Mouse (Mus musculus) myocyte (in vitro differentiated cells): ENCODE measurements around the gene Sh3d21. TPM values are rescaled to one million over a fixed set of nuclear protein-coding genes. Genes with fewer than 3 reads are reported as not detected.
A peak's percentile ranks its signal among the peaks of the same experiment; 100 is the strongest.
"Not testable (repeated sequence)": the region's sequence is repeated elsewhere in the genome, so short reads cannot be mapped to it uniquely, and the experiment has no call there.

Experiments
- H3K27me3 ChIP-seq: one replicate; pipeline ENCODE4 v1.6.1; 2011; ENCODE audit not compliant: control insufficient read depth, insufficient read depth, insufficient read length
- H3K36me3 ChIP-seq: one replicate; pipeline ENCODE4 v1.6.1; 2011; ENCODE audit not compliant: control insufficient read depth, insufficient read depth
- H3K4me2 ChIP-seq: one replicate; pipeline ENCODE4 v1.6.1; 2011; ENCODE audit warnings: low read depth, control low read depth
- H3K4me3 ChIP-seq: one replicate; pipeline ENCODE4 v1.5.1; 2011; ENCODE audit warnings: mild to moderate bottlenecking, control low read depth, moderate library complexity
- H3K79me2 ChIP-seq: one replicate; pipeline ENCODE4 v1.6.1; 2011; ENCODE audit not compliant: control insufficient read depth, insufficient read depth
- H3ac ChIP-seq: one replicate; pipeline ENCODE4 v1.6.1; 2011; ENCODE audit not compliant: control insufficient read depth, insufficient read length
- CEBPB ChIP-seq: IDR thresholded peaks from 2 replicates; pipeline ENCODE4 v1.6.1; 2011; ENCODE audit warnings: mild to moderate bottlenecking, moderate library complexity; ENCODE audit not compliant: poor library complexity, insufficient read depth, severe bottlenecking
- E2F4 ChIP-seq: IDR thresholded peaks from one replicate; pipeline ENCODE4 v1.6.1; 2011; ENCODE audit warnings: mild to moderate bottlenecking, control low read depth, moderate library complexity; ENCODE audit not compliant: insufficient read depth
- MAX ChIP-seq: IDR thresholded peaks from one replicate; pipeline ENCODE4 v1.6.1; 2011; ENCODE audit warnings: low read depth, mild to moderate bottlenecking, control low read depth
- MYOD1 ChIP-seq, 3 experiments: IDR thresholded peaks; one replicate each; pipeline ENCODE4 v1.6.1; 2011; ENCODE audit warnings: control low read depth in 2 of 3, low read depth in 2 of 3, mild to moderate bottlenecking in 2 of 3, moderate library complexity in 1 of 3; ENCODE audit not compliant: insufficient read length in 2 of 3, control insufficient read depth in 1 of 3
- MYOG ChIP-seq, 3 experiments: IDR thresholded peaks; one replicate each; pipeline ENCODE4 v1.6.1; 2011; ENCODE audit warnings: control low read depth in 2 of 3, low read depth in 2 of 3, mild to moderate bottlenecking in 2 of 3; ENCODE audit not compliant: insufficient read length in 2 of 3, control insufficient read depth in 1 of 3, insufficient read depth in 1 of 3
- POLR2A ChIP-seq: IDR thresholded peaks from one replicate; pipeline ENCODE4 v1.6.1; 2011; ENCODE audit warnings: low read depth, mild to moderate bottlenecking, control low read depth, moderate library complexity; ENCODE audit not compliant: insufficient read length
- POLR2AphosphoS2 ChIP-seq: IDR thresholded peaks from one replicate; pipeline ENCODE4 v1.6.1; 2011; ENCODE audit warnings: low read depth, control low read depth; ENCODE audit not compliant: insufficient read length
- REST ChIP-seq: IDR thresholded peaks from one replicate; pipeline ENCODE4 v1.6.1; 2011; ENCODE audit warnings: mild to moderate bottlenecking, control low read depth, moderate library complexity; ENCODE audit not compliant: insufficient read depth, insufficient read length
- SRF ChIP-seq: IDR thresholded peaks from one replicate; pipeline ENCODE4 v1.6.1; 2011; ENCODE audit warnings: low read depth; ENCODE audit not compliant: control insufficient read depth, insufficient read length
- TCF12 ChIP-seq: IDR thresholded peaks from one replicate; pipeline ENCODE4 v1.6.1; 2011; ENCODE audit warnings: mild to moderate bottlenecking, control low read depth; ENCODE audit not compliant: poor library complexity, insufficient read depth, severe bottlenecking
- TCF3 ChIP-seq: IDR thresholded peaks from one replicate; pipeline ENCODE4 v1.6.1; 2011; ENCODE audit warnings: low read depth, control low read depth; ENCODE audit not compliant: insufficient read length
- USF1 ChIP-seq: IDR thresholded peaks from one replicate; pipeline ENCODE4 v1.6.1; 2011; ENCODE audit warnings: low read depth, mild to moderate bottlenecking, control low read depth, moderate library complexity
- polyA plus RNA-seq: library from polyadenylated mRNA; unstranded; fragments of >200 nt; fragmentation: generic; extraction: Trizol; gene quantifications from one replicate; pipeline ENCODE4 v1.2.1, GENCODE M21; 2012; ENCODE audit warnings: missing spikeins

Gene Sh3d21
- polyA plus RNA-seq, 1 experiment = 0.23 TPM

DNA sequence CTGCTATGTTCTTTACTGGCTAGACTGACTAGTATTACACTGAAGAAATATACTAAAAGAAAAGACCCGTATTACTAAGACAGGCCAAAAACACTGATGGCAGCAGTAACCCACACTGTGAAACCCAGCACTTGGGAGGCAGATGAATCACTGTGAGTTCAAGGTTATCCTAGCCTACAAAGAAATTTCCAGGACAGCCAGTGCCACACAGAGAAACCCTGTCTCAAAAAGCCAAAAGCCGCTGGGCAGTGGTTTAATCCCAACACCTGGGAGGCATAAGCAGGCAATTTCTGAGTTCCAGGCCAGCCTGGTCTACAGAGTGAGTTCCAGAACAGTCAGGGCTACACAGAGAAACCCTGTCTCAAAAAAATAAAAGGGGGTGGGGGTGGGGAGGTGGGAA, 27.3 kb upstream of the Sh3d21 start:
- Histone ChIP-seq H3K79me2 (peaks cover 100% of the 10 kb centered on the region), H3K4me2 (no peak overlapping the region), H3K36me3 (peaks cover 29% of the 10 kb centered on the region), H3K4me3 (no peak overlapping the region), H3ac (no peak overlapping the region), H3K27me3 (no peaks in the 10 kb centered on the region)
- TF ChIP-seq POLR2AphosphoS2 (no peak), CEBPB (no peak), MYOD1 (IDR thresholded peaks at IDR 0.05; ENCODE audit: control insufficient read depth in 1 of 3, insufficient read length in 2 of 3, low read depth in 2 of 3) (no peak)

DNA sequence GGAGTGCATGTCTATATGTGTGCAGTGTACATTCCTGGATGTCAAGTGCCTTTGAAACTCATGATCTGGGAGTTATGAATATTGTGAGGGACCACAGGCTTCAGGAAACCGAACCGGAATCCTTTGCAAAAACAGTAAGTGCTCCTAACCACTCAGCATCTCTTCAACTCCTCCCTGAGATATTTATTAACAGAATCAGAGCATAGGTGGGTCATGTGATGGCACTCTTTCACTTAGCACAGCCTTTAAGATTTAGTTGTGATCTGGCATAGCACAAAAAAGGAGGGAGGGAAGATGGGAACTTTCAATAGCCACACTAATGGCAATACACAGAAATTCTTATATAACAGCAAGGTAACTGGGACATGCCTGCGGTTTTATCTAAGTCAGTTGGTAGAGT, 23.8 kb upstream of the Sh3d21 start:
- Histone ChIP-seq H3K27me3 (no peaks in the 10 kb centered on the region), H3K36me3 (peaks cover 32% of the 10 kb centered on the region), H3K79me2 (peaks cover 100% of the 10 kb centered on the region), H3K4me2 (no peak overlapping the region), H3ac (no peak overlapping the region), H3K4me3 (no peak overlapping the region)
- TF ChIP-seq MAX = no peak
- no peak for TF ChIP-seq TCF12
- TF ChIP-seq POLR2AphosphoS2 = no peak
- no peak for TF ChIP-seq MYOD1 (IDR thresholded peaks at IDR 0.05; ENCODE audit: control insufficient read depth in 1 of 3, insufficient read length in 2 of 3, low read depth in 2 of 3)
- no peak for TF ChIP-seq MYOG (IDR thresholded peaks at IDR 0.05; ENCODE audit: control insufficient read depth in 1 of 3, insufficient read depth in 1 of 3, insufficient read length in 2 of 3, low read depth in 2 of 3)
- TF ChIP-seq E2F4 = no peak
- TF ChIP-seq REST = no peak
- TF ChIP-seq TCF3 = no peak
- no peak for TF ChIP-seq POLR2A
- no peak for TF ChIP-seq SRF
- TF ChIP-seq CEBPB = no peak
- no peak for TF ChIP-seq USF1

DNA sequence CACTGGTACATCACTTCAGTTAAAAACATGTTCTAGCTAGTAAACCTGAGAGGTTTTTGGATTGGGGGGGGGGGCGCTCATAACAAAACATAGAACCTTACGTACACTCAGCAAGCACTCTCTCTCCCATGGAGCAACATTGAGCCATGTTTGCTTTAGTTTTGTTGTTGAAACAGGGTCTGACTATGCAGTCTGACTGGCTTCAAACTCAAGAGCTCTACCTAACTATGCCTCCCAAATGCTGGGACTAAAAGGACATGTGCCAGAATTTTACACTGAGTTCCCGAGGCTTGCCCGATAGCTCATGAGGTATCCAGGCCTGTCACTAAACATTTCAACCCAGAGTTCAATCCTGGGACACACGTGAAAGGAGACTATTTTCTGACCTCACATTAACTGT, 19.7 kb upstream of the Sh3d21 start:
- no peak overlapping the region for H3K4me2 ChIP-seq
- H3K27me3 ChIP-seq = no peaks in the 10 kb centered on the region
- no peak overlapping the region for H3ac ChIP-seq
- H3K79me2 ChIP-seq = peaks cover 86% of the 10 kb centered on the region
- peaks cover 38% of the 10 kb centered on the region for H3K36me3 ChIP-seq
- no peak overlapping the region for H3K4me3 ChIP-seq
- no peak for TF ChIP-seq TCF12
- TF ChIP-seq E2F4 = no peak
- no peak for TF ChIP-seq REST
- no peak for TF ChIP-seq MAX
- TF ChIP-seq TCF3 = no peak
- no peak for TF ChIP-seq POLR2A
- no peak for TF ChIP-seq SRF
- TF ChIP-seq POLR2AphosphoS2 = no peak
- TF ChIP-seq MYOG (IDR thresholded peaks at IDR 0.05; ENCODE audit: control insufficient read depth in 1 of 3, insufficient read depth in 1 of 3, insufficient read length in 2 of 3, low read depth in 2 of 3) = no peak
- no peak for TF ChIP-seq USF1

DNA sequence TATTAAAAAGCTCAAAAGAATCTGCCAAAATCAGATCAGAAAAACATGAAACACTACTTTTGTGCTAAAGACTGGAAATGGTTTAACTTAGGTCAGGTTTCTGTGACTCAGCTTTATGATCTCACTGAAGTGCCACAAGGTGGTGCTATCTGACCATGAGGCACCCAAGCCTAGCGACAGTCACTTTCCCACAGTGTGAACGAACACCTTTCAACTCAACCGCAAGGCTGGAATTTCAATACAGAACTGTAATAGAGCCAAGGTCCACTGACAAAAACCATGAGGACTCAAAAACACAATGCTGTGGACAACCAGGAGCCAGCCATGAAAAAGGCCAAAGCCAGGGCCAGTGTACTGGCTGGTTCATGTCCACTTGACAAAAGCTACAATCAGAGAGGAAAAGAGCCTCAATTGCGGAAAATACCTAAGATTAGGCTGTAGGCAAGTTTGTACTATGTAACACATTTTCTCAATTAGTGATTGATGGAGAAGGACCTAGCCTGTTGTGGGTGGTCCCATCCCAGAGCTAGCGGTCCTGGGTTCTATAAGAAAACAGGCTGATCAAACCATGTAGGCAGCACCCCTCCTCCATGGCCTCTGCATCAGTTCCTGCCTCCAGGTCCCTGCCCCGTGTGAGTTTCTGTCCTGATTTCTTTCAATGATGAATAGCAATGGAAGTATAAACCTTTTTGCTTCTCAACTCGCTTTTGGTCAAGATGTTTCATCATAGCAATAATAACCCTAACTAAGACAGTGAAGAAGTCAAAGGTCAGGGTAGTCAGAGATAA, 18.1 kb upstream of the Sh3d21 start:
- Histone ChIP-seq H3K4me2 (no peak overlapping the region), H3K79me2 (peaks cover 73% of the 10 kb centered on the region), H3K36me3 (peaks cover 51% of the 10 kb centered on the region), H3K4me3 (no peak overlapping the region), H3ac (no peak overlapping the region), H3K27me3 (no peaks in the 10 kb centered on the region)
- TF ChIP-seq MYOD1 (IDR thresholded peaks at IDR 0.05; ENCODE audit: control insufficient read depth in 1 of 3, insufficient read length in 2 of 3, low read depth in 2 of 3) (no peak), REST (no peak), POLR2A (peak; percentile 26)

DNA sequence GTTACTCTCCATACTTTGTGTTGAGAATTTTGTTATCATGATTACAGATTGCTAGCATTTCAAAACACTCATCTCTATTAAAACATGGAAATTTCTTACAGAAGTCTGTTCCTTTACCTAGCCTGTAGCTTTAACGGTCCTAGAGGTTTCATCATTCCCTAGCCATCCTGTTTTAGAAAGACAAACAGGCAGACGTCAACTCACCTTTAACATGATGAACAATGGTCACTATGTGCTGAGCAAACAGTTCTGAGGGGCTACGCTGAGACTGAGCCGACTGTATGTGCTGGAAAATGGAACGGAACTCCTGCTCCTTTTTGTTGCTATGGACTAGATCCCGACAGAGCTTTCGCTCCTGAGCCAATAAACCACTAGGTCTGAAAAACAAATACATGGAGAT, 12.7 kb upstream of the Sh3d21 start:
- H3K79me2 ChIP-seq = peaks cover 22% of the 10 kb centered on the region
- not testable (repeated sequence) for H3K27me3 ChIP-seq, H3K4me2 ChIP-seq, H3ac ChIP-seq, H3K4me3 ChIP-seq
- peaks cover 75% of the 10 kb centered on the region for H3K36me3 ChIP-seq

- Histone ChIP-seq H3K79me2 (peaks cover 12% of the 10 kb centered on the region), H3K4me3 (no peak overlapping the region), H3K27me3 (no peaks in the 10 kb centered on the region), H3K4me2 (no peak overlapping the region), H3ac (no peak overlapping the region), H3K36me3 (peaks cover 77% of the 10 kb centered on the region)
- TF ChIP-seq E2F4 = no peak
- TF ChIP-seq TCF3 = no peak
- TF ChIP-seq REST = no peak
- TF ChIP-seq CEBPB = no peak
- TF ChIP-seq MAX = no peak
- TF ChIP-seq MYOG (IDR thresholded peaks at IDR 0.05; ENCODE audit: control insufficient read depth in 1 of 3, insufficient read depth in 1 of 3, insufficient read length in 2 of 3, low read depth in 2 of 3) = no peak
- TF ChIP-seq POLR2A = no peak
- TF ChIP-seq USF1 = no peak
- no peak for TF ChIP-seq POLR2AphosphoS2
Measured at GRCm38 (mm10) chr4:126173800-126174199, 10.5 kb upstream of the Sh3d21 start.

DNA sequence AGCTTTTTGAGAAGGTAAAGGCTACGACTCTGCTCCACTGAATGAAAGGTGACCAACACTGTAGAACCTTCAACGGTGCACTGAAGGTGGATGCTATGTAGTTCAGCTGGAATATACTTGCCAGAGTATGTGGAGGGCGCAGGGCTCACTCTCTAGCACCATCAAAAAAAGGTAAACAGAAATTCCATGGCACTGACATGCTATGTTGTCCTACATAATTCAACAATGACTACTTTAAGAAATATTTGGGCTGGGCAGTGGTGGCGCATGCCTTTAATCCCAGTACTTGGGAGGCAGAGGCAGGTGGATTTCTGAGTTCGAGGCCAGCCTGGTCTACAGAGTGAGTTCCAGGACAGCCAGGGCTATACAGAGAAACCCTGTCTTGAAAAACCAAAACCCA, 7.4 kb upstream of the Sh3d21 start:
- not testable (repeated sequence) for H3K79me2 ChIP-seq, H3K4me3 ChIP-seq, H3ac ChIP-seq, H3K4me2 ChIP-seq, H3K27me3 ChIP-seq
- H3K36me3 ChIP-seq = peaks cover 78% of the 10 kb centered on the region
